Mouse (Mus musculus): ENCODE measurements around the gene Pask. TPM values are rescaled to one million over a fixed set of nuclear protein-coding genes. Genes with fewer than 3 reads are reported as not detected.
A peak's percentile ranks its signal among the peaks of the same experiment; 100 is the strongest.
"Not testable (repeated sequence)": the region's sequence is repeated elsewhere in the genome, so short reads cannot be mapped to it uniquely, and the experiment has no call there.

Gene Pask
- total RNA-seq (2021): 1 to 10 TPM; 7.6 to 7.7 TPM
- long read RNA-seq, partial matches to known transcripts: 0 of 1 reads
- long read RNA-seq, other reads (novel, unspliced or antisense): 1 of 1 reads

- DNase-seq (ENCODE audit: low spot score in 2 of 2): peak; percentile 92 to 93
Measured at GRCm38 (mm10) chr1:93342648-93343503, at the start of gene Pask, which contains the start of gene Ppp1r7. TSS of gene Pask (minus strand) at chr1:93343482. TSS of gene Ppp1r7 (plus strand) at chr1:93342854.

DNA sequence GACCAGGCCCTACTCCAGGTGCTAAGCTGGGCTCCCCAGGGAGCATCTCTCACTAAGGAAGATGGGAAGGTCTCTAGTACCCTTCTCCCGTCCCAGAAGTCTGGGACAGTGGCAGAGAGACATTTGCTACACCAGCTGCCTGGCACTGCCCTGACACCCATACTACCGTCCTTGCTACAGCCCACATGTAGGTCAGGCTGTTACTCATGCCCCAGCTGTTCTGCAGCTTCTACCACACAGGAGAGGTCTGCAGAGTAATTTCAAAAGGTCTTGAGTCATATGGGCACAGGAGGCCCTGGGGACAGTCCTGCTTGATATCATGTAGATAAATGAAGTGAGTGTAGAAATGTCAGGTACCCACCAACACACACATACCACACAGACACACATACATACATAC lies 45.6 kb upstream of the Pask start:
- DNase-seq (ENCODE audit: low spot score in 2 of 2): no peak

- DNase-seq (ENCODE audit: low spot score in 2 of 2): no peak
Measured at GRCm38 (mm10) chr1:93387198-93387597, 43.9 kb upstream of the Pask start.

DNA sequence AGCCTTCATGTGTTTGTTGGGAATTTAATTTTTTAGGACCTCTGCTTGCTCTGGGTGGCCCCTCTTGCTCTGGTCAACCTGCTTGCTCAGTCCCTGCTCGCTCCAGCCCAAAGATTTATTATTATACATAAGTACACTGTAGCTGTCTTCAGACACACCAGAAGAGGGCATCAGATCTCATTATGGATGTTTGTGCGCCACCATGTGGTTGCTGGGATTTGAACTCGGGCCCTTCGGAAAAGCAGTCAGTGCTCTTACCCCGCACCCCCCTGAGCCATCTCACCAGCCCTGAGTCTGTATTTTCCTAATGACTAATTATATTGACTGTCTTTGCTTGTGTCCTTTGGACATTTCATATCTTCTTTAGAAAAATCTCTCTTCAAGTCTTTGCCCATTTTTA lies 35.8 kb upstream of the Pask start:
- DNase-seq (ENCODE audit: low spot score in 2 of 2): no peak

GRCm38 (mm10) chr1:93377307-93377706 lies 34.0 kb upstream of the Pask start:
- no peak for DNase-seq (ENCODE audit: low spot score in 2 of 2)

- no peak for DNase-seq (ENCODE audit: low spot score in 2 of 2)
Measured at GRCm38 (mm10) chr1:93373665-93374064, 30.4 kb upstream of the Pask start, which contains the start of gene Ano7. TSS of gene Ano7 (plus strand) at chr1:93373930.

DNA sequence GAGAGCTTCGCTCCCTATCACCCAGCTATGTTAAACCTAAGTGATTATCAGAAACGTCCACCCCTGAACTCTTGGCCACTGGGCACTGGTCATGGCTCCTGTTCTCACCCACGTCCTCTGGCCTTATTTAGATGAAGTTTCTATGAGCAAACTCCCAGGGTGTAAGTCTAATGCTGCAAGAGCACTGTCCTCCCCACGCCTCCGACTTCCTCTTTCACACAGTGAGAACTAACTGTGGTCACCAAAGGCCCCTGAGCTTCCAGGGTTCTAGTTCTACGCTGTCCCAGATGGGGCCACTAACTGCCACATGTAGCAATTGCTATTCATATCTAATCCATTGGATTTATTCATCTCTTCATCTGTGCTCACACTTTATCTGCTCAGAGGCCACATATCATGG lies 22.4 kb upstream of the Pask start:
- no peak for DNase-seq (ENCODE audit: low spot score in 2 of 2)

- DNase-seq (ENCODE audit: low spot score in 2 of 2): no peak
Measured at GRCm38 (mm10) chr1:93362661-93363060, 19.4 kb upstream of the Pask start.

DNA sequence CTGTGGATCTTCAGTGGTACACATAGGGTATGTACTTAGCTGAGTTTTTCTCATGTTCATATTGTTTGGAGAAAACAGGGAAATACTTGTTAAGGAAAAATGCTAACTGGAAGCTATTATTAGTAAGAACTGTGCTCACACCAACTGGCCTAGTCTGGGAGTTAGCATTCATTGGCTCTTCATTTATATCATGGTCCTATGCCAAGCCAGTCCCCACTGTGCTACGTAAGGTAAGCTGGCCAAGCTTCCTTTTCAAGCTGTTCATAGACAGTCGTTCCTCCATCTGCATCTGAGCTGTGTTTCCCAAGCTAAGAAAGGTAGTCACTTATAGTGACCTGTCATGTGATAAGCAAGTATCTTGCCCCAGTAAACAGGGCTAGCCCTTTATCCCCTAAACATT lies 9.4 kb upstream of the Pask start:
- DNase-seq (ENCODE audit: low spot score in 2 of 2): no peak

DNA sequence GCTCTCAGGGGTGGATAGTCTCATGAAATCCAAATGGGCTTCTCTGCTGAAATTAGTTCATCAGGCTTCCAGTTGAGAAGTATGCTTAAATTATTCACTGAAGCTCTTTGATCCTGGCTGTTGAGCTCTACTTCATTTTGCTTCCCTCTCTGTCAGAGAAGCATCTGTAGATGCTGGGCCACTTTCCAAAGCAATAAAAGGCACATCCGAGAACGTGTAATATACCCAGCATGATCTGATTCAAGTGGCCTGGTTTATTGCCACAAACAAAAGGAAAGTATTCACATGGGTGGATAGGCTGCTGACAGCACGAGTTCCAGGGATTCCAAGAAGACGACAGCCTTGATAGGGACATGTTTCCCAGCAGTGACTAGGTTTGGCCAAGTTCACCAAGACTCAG lies 6.4 kb upstream of the Pask start:
- DNase-seq (ENCODE audit: low spot score in 2 of 2): no peak

GRCm38 (mm10) chr1:93347176-93347575 lies 3.9 kb upstream of the Pask start:
- DNase-seq (ENCODE audit: low spot score in 2 of 2): no peak

DNA sequence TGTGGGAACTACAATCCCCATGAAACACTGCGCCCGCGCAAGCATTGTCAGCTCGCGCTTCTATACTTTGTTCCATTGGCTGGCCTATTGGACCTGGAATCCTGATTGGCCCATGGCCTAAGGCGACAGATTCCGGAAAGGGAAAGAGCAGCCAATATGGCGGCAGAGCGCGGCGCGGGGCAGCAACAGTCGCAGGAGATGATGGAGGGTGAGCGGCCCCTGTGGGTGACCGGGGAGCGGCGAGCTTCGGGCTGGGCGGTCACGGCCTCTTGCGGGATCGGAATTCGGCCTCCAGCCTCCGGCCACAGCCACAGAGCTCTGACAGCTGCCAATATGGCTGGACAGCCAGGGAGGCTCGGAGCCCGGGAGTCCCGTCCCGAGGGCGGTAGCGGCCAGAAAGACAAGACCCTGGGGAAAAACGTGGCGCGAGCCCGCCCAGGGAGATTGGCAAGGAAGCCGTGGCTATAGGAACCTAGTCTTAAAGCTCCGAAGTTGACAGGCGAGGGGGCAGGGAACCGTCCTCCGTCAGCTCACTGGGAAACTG lies 294 bp upstream of the Pask start:
- peak; percentile 93 to 95 for DNase-seq (ENCODE audit: low spot score in 2 of 2)

- no peak for DNase-seq (ENCODE audit: low spot score in 2 of 2)
Measured at GRCm38 (mm10) chr1:93334621-93335020, 8.7 kb downstream of the Pask start.

DNA sequence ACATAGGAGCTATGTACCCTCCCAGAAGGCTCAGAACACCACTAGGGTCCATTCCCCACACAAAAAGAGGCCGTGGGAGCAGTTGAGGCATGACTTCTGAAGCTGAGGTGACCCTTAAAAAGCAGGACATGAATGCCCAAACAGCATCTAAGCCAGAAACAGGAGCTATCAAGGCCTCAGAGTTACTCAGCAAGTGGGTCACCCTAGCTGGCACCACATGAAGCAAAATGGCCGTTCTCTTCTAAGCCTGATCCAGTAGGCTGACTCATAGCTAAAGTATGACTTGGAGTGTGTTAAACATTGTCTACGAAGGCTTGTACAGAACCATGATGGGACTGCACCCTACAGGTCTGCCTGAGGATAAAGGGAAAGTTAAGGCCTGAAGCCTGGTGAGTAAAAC lies 16.8 kb downstream of the Pask start:
- no peak for DNase-seq (ENCODE audit: low spot score in 2 of 2)

DNA sequence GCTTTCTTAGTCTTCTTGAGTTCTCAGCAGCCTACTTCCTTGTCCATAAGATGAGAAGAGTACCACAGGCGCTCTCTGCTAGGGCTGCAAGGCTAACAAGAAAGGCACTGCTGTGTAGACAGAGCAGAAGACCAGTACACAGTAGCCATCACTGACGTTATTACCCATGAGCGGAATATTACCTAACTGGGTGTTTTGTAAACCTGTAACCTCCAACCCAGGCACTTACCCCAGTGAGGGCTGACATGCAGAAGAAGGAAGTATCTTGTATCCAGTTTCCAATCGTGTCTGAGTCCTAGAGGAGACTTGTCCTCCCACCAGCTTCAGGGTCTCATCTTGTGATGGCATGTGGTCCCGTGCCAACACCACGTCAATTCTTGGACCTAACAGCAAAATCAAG lies 19.3 kb downstream of the Pask start:
- no peak for DNase-seq (ENCODE audit: low spot score in 2 of 2)

GRCm38 (mm10) chr1:93305581-93306337 lies 37.5 kb downstream of the Pask start, which contains the start of gene Mterf4:
TSS of gene Mterf4 (minus strand) at chr1:93305915.
- peak; percentile 82 to 87 for DNase-seq (ENCODE audit: low spot score in 2 of 2)

DNA sequence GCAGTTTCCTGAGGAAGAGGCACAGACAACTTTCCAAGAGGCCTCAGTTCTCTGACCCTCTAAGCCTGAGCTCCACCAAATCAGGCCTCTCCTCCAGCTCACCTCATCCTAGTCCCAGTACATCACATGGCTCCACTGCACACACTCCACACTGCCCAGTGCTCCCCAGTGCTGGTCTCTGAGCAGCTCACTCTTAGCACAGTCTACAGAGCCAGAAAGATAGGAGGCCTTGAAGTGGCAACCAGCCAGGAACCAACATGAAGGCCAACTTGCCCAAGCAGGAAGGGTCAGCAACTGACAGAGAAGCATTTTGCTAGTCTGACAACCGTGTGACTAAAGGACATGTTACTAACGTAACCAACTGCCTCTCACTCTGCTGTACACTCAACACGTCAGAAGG lies 42.7 kb downstream of the Pask start:
- DNase-seq (ENCODE audit: low spot score in 2 of 2): no peak

DNA sequence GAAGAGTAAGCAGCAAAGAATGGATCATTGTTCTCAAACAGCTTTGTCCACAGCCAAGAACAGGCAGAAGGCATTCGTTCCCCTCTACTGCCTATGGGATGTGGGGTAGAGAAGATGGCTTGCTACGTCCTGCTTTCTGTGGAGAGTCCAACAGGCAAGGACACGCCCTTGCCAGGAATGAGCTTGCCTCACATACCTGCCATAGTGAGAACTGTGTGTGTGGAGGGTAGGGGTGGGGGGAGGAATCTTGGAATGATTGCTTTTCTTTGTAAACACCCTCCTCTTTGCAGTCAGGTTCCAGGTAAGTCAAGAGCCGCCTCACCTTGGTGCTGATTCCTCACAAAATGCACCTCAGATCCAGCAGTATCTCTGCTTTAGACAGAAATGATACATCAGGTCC lies 43.5 kb downstream of the Pask start:
- DNase-seq (ENCODE audit: low spot score in 2 of 2): no peak

- DNase-seq (ENCODE audit: low spot score in 2 of 2): not testable (repeated sequence)
Measured at GRCm38 (mm10) chr1:93294491-93294890, 48.8 kb downstream of the Pask start.

- no peak for DNase-seq (ENCODE audit: low spot score in 2 of 2)
Measured at GRCm38 (mm10) chr1:93292006-93292405, 51.3 kb downstream of the Pask start.

DNA sequence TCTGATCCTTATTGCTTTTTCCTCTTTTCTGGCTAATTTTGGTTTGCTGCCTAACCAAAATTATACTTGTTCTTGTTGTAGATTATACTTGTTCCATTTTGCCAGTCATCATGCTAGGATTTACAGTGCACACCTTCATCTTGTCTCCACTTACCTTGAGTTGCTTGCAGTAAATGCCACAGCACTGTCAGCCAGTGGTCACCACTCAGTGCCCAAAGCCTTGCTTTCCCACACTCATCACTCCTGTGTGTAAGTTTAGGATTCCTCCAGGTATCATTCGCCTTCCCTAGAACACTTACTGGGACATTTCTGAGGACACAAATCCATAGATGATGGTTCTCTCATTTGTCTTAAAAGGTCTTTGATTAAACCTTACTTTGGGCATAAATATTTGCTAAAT lies 51.7 kb downstream of the Pask start:
- DNase-seq (ENCODE audit: low spot score in 2 of 2): no peak

DNA sequence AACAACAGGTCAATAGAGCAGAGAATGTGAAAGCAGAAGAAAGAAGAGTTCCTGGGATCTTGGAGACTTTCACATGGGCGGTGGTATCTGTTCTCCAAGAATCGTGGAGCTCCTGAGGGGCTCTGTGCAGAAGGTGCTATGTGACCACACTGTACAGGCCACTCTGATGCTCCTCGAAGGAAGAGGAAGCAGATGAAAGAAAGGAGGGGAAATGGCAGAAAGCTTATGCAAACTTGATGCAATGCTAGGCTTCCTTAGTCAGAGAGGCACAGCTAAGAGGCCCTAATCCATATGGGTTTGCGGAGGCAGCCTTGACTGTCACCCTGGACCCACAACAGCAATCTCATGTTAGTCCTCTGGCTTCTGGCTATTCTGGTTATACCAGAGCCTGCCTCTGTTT lies 52.3 kb downstream of the Pask start:
- DNase-seq (ENCODE audit: low spot score in 2 of 2): no peak
